Mouse (Mus musculus): ENCODE results near the gene Nif3l1.
A peak's percentile ranks its signal among the peaks of the same experiment; 100 is the strongest.

The Nif3l1 gene

DNA sequence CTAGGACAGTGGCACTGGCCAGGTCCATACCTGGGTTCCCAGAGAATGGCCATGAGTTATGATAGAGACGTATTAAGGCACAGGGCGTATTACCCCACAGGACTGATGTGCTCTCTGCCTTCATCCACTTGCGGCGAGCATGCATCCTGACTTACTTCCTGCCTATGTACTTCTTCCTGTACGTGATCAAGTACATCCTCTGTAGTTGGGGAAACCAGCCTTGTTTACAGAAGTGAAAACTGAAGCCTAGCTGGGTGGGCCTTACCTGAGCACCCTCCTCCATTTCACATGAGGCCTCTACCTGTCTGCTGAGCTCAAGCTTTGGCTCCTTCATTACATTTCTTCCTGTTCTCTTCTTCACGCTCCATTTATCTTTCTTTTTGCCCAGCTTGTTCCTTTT is 9.4 kb downstream of the Nif3l1 start:
- DNase-seq (ENCODE audit: low read depth, low spot score), result no peak

DNA sequence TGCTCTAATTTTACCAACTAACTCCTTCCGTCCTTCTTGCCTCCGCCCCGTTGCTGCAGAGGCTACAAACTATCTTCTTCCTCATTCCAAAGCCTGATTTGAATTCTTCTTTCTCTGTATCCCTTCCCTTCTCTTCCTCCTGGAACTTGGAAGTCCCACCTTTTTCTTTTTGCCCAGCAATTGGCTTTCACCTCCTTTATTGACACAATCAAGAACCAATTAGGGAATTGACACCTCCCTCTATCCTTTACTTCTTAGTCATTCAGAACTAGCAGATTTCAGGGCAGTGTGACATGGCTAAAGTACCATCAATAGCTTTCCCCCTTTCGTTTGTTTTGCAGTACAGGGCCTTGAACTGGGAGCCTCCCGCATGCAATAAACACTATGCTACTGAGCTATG is 13.2 kb downstream of the Nif3l1 start:
- DNase-seq (ENCODE audit: low read depth, low spot score), result no peak

DNA sequence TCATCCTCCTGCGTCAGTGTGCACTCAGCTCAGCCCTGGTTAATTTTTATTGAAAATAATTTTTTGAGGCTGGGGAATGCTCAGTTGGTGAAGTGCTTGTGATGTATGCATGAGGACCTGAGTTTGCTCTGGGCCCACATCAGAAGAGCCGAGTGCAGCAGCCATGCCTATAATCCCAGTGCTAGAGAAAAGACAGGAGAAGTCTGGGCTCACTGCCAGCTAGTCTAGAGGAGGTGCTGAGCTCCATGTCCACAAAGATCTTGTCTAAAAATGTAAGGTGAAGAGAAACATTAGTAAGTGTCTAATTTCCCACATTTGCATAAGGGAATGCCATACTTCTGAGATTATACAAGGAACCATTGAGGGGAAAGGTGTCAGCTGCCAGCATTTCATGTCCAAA is 13.9 kb downstream of the Nif3l1 start:
- no peak for DNase-seq (ENCODE audit: low read depth, low spot score)

DNA sequence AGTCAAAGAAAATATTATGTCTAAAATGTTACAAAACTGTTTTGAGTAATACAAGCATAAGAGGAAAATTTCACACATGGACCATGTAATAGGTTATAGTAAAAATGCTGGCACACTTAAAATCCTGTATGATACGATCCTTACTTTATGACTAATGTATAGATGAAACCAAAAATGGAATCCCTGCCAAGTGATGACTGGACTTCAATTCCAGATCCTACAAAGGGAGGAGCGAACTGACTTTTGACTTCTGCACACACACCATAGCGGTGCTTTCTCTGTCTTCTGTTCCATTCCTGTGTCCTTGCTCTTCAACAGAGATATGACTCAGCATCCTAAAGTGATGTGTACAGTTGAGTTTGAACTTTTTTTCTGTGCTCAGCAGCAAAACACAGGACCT is 15.6 kb downstream of the Nif3l1 start:
- no peak for DNase-seq (ENCODE audit: low read depth, low spot score)

DNA sequence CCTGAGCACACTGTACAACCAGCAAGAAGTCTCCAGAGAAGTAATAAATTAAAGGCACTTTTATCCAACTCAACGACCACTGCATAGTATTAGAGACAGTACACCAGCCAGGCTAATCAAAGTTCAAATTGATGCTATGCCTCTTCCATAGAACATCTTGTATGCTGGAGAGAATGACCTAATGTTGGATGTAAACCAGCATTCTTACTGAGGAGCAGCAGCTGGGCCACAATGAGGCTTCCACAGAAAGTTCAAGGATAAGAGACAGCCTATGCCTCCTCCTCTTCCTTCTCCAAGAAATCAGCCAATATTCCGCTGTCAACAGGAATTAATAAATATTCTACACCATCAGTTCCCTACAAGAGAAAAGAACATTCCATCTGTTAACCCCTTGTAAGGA is 19.0 kb downstream of the Nif3l1 start:
- no peak for DNase-seq (ENCODE audit: low read depth, low spot score)

DNA sequence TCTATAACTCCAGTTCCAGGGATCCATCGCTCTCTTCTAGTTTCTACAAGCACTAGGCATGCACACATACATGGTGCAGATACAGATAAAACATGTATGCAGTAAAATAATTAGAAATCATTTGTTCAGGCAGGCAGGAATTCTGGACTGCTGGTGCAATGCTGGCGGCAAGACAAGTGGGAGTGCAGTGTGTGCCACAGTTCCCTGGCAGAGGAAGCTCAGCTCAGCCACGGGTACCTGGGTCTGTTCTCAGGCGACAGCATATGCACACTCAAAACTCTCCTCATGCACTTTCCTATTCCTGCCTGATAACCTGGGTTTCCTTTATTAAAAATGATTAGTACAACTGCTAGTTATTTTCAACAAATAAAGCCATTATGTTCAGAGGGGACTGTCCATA is 20.1 kb downstream of the Nif3l1 start:
- no peak for DNase-seq (ENCODE audit: low read depth, low spot score)

DNA sequence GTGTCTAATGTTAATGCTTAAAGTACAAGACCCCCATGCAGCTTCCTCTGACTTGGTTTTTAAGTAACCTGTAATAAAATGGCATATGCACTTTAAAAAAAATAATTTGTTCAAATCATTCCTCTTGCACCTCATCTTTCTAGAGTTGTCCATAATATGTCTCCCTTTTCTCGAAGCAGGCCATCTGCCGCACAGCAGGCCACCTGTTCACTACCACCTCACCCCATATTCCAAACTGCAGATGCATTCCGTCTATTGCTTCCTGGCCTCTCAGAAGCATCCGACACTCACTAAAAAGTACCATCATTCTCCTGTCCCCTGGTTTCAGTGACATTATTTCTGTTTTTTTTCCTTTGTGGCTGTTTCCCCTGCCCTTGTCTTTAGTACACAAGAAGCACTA is 20.6 kb downstream of the Nif3l1 start:
- DNase-seq (ENCODE audit: low read depth, low spot score), result no peak

DNA sequence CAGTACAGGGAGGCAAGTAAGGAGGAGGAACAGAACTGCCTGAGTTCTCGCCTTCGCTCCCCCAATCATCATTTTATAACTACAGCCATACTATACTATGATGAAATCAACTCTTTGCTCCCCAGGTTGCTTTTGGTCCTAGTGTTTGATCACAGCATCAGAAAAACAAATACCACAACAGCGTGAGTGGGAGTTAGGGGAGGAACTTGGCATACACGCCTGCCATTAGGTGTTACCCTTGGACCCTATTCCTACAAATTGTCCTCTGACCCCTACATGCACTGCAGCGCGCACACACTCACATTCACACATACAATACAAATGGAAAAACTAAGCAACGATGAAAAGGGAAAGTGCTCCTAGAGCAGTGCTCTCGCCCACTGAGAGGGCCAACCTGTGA is 30.7 kb downstream of the Nif3l1 start:
- DNase-seq (ENCODE audit: low read depth, low spot score), result no peak

DNA sequence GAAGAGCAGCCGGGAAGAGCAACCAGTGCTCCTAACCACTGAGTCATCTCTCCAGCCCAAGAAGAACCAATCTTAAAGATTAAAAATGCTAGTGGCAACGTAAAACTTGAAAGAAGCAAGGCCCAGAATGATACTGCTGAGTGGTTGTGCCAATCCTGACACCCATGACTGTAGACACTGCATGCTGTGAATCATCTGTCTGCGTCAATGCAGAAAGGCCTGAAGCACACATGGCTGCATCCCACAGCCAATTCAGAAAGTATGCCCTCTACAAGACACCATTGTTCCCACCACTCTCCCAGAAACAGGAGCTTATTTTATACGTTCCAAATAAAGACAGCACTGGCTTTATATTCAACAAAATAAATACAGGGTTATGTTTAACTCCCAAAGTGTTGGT is 37.7 kb downstream of the Nif3l1 start:
- no peak for DNase-seq (ENCODE audit: low read depth, low spot score)

DNA sequence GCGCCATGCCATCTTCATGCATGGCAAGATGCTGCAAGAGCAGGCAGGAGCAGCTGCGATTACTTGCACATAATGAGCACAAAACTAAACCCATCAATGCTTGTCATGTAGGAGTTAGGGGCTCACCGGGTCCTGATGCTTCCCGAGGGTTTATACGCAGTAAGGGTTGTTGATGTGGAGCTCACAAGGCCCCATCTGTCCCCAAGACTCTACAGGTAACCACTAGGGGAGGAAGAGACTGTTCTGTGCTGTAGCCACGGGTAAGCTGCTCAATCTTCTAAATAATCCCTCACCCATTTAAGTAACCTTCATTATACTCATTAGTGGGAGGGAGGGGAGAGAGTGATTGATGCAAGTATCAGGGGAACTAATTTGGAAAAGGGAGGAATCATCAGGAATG is 50.7 kb downstream of the Nif3l1 start:
- no peak for DNase-seq (ENCODE audit: low read depth, low spot score)

DNA sequence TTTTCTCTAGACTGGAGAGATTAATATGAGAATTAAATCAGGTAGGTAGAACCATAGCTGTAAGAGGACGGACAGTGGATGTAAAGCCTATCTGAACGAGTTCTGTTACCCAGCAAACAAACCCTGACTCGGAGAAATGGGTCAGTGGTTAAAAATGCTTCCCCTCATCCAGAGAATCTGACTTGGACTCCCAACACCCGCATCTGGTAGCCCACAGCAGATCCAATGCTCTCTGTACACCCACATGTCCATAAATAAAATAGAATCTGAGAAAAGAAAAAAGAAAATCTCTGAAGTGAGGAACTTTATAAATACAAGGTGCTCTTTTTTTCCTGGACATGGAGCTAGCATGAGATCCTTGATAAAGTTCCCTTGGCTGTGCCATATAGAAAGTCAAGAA is 52.7 kb downstream of the Nif3l1 start:
- peak; percentile 21 for DNase-seq (ENCODE audit: low read depth, low spot score)

DNA sequence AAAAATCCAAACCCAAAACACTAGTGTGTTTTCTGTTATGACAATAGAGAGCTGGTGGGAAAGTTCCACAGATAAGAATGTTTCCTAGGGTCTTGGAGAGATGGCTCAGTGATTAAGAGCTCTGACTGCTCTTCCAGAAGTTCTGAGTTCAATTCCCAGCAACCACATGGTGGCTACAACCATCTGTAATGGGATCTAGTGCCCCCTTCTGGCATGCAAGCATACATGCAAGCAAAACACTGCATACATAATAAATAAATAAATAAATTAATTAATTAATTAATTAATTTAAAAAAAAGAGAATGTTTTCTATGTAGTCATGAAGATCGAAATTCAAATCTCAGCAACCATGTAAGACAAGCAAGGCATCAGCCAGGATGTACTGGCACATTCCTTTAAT is 53.8 kb downstream of the Nif3l1 start:
- no peak for DNase-seq (ENCODE audit: low read depth, low spot score)

DNA sequence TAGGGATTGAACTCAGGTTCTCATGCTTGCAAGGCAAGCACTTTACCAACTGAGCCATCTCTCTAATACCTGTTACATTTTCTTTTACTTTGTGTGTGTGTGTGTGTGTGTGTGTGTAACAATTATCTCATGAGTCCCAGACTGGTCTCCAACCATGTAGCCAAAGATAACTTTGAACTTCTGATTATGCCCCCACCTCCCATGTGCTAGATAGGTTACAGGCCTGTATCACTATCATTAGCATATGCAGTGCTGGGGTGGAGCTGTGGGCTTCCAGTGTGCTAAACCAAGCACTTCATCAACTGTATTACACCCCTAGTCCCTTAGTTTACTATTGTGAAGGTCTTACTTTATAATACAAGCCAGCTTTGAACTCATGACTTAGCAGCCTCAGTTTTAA is 58.2 kb downstream of the Nif3l1 start:
- DNase-seq (ENCODE audit: low read depth, low spot score), result no peak

DNA sequence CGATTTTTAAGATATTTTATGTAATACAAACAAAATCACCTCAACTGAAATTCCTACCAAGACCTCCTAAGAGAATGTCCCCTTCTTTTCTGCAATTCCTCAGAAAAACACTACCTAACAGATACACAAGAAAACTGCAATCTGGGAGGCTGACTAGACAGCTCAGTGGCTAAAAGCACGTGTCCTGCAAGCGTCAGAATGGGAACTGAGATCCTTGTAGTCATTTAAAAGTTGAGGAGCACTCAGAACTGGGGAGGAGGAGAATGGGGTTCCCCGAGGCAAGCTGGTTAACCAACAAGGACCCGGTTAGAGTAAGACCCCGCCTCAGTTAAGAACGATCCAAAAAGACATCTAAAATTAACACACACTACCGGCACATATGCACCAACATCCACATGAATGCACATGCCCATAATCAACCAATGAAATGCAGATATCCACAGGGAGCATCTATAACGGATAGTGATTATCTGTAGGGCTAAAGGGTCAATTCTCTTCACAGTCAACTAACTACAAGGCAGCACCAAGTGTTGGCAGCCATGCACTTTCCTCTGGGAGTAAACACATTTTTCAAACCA is 58.9 kb downstream of the Nif3l1 start:
- DNase-seq (ENCODE audit: low read depth, low spot score), result no peak

DNA sequence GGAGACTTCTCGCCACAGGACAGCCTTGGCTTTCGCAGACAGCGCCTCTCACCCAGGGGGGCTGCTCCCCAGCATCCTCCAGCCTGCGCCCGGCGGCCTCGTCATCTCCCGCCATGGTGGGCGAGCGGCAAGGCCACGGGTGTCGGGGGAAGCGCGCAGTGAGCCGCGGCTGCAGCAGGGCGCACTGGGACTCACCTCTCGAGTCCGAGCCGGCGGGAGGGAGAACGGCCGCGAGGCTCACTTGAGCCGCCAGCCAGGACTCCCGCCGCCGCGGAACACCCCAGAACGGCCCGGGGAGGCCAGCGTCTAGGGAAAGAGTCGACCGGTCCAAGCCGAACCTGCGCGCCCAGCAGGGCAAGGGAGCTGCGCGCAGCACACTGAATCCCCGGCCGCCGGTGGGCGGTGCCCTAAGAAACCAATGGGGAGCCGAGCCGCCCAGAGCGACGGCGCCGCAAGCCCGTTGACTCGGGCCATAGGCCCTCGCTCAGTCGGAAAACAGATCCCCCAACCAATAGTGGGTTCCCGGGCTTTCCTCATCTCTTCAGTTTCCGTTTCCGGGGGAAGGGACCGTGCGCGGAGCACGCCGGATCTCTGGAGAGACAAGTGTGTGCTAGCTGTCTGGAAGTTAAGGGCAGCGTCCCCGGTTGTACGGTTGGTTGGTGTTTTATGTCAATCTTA is 59.8 kb downstream of the Nif3l1 start, which contains the start of gene Orc2:
TSS of gene Orc2 (minus strand) at position 533 of the 678 bp plus-strand sequence.
- peak; percentile 95 for DNase-seq (ENCODE audit: low read depth, low spot score)

DNA sequence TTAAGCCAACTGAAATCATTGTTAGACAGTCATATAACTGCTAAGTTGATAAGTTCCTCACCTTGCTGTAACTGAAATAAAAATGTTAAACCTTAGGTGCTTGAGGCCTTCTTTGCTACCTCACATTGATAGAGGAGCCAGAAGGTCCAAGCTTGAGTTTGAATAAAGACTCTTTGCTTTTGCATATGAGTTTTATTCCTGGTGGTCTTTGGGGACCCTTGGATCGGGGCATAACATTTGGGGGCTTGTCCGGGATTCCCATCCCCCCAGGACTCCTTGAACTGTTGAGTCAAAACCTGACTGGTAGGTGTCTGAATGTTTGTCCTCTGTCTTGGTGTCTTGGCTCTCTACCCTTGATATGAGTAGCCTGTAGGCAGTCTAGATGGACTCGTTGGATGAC is 62.3 kb downstream of the Nif3l1 start:
- no peak for DNase-seq (ENCODE audit: low read depth, low spot score)
